Mouse (Mus musculus): ENCODE measurements around the gene Mob3c.

DNA sequence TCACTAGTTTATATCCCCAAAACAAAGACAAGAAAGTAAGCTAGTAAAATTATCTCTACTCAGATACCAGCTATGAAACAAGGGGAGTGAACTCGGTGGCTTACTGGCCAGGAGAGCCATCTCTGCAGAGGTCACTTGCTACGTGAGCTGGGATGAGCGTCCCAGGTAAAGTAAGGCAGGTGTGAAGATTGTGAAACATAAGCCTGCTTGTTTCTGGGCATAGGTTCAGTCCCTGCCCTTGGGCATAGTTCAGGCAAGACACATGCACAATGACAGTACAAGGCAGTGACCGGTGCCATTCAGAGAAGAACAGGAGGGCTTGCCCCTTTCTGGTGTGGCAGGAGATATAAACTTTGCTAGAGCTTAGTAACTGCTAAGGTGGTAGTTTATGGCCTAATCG lies 12.3 kb upstream of the Mob3c start:
- TF ChIP-seq CTCF (IDR thresholded peaks at IDR 0.05; ENCODE audit: low read depth) (no peak), EP300 (optimal IDR thresholded peaks at IDR 0.05) (no peak)
